Mouse (Mus musculus) heart, postnatal 0 days (tissue): Measurements from ENCODE around the gene Fam83c.

Source experiments
- CTCF ChIP-seq: IDR thresholded peaks from 2 replicates; pipeline ENCODE4 v1.5.1; 2016; ENCODE audit warnings: antibody characterized with exemption, control low read depth, low read depth
- EP300 ChIP-seq: IDR thresholded peaks from 2 replicates; pipeline ENCODE4 v1.6.1; 2016; ENCODE audit warnings: antibody characterized with exemption, low read depth

GRCm38 (mm10) chr2:155834732-155835131 lies at the start of gene Fam83c:
- TF ChIP-seq CTCF, result no peak
- no peak for TF ChIP-seq EP300
